Mouse (Mus musculus) cerebellum, adult 11-12 months (tissue): ENCODE results near the gene Magoh.

Source experiments
- DNase-seq: peaks from one replicate; pipeline ENCODE4 v3.0.0; 2022

Gene Magoh

GRCm38 (mm10) chr4:107879254-107880050 lies at the start of gene Magoh:
Gene Magoh, plus strand, starts transcription at chr4:107879755.
- DNase-seq, result peak; percentile 92

GRCm38 (mm10) chr4:107830189-107830588 lies 49.4 kb upstream of the Magoh start:
- DNase-seq, result peak; percentile 21

- peak; percentile 60 for DNase-seq
These were observed 48.7 kb upstream of the Magoh start for GRCm38 (mm10) chr4:107830821-107831221.

GRCm38 (mm10) chr4:107831678-107832077 lies 47.9 kb upstream of the Magoh start:
- no peak for DNase-seq

- no peak for DNase-seq
These were observed 46.0 kb upstream of the Magoh start for GRCm38 (mm10) chr4:107833525-107833924.

- no peak for DNase-seq
These were observed 44.8 kb upstream of the Magoh start for GRCm38 (mm10) chr4:107834643-107835314.

GRCm38 (mm10) chr4:107835508-107835909 lies 44.0 kb upstream of the Magoh start:
- no peak for DNase-seq

GRCm38 (mm10) chr4:107836758-107837157 lies 42.8 kb upstream of the Magoh start:
- peak; percentile 71 for DNase-seq

GRCm38 (mm10) chr4:107837910-107838309 lies 41.6 kb upstream of the Magoh start:
- no peak for DNase-seq

- peak; percentile 84 for DNase-seq
These were observed 35.9 kb upstream of the Magoh start for GRCm38 (mm10) chr4:107843687-107844086.

GRCm38 (mm10) chr4:107844971-107845370 lies 34.6 kb upstream of the Magoh start:
- peak; percentile 68 for DNase-seq

GRCm38 (mm10) chr4:107846795-107847194 lies 32.8 kb upstream of the Magoh start:
- peak; percentile 4 for DNase-seq

GRCm38 (mm10) chr4:107848546-107848945 lies 31.0 kb upstream of the Magoh start:
- no peak for DNase-seq

GRCm38 (mm10) chr4:107849621-107850020 lies 29.9 kb upstream of the Magoh start:
- no peak for DNase-seq

GRCm38 (mm10) chr4:107850091-107850490 lies 29.5 kb upstream of the Magoh start:
- no peak for DNase-seq

GRCm38 (mm10) chr4:107853333-107853732 lies 26.2 kb upstream of the Magoh start:
- DNase-seq, result no peak

GRCm38 (mm10) chr4:107853836-107854235 lies 25.7 kb upstream of the Magoh start:
- no peak for DNase-seq

GRCm38 (mm10) chr4:107856958-107857686 lies 22.4 kb upstream of the Magoh start:
- peak; percentile 55 for DNase-seq

- DNase-seq, result no peak
These were observed 20.6 kb upstream of the Magoh start for GRCm38 (mm10) chr4:107858995-107859394.

GRCm38 (mm10) chr4:107864866-107865265 lies 14.7 kb upstream of the Magoh start:
- DNase-seq, result no peak

- DNase-seq, result no peak
These were observed 2.1 kb downstream of the Magoh start for GRCm38 (mm10) chr4:107881631-107882030.

- DNase-seq, result no peak
These were observed 6.8 kb downstream of the Magoh start for GRCm38 (mm10) chr4:107886371-107886770.

- DNase-seq, result no peak
These were observed 9.8 kb downstream of the Magoh start for GRCm38 (mm10) chr4:107889385-107889730.
